Mouse (Mus musculus): ENCODE data around the gene Thap4.

The Thap4 gene

GRCm38 (mm10) chr1:93746179-93746578 lies 8.5 kb downstream of the Thap4 start:
- no peak for ATAC-seq (ENCODE audit: low TSS enrichment)

- no peak for ATAC-seq (ENCODE audit: low TSS enrichment)
Observed at GRCm38 (mm10) chr1:93742910-93743309, 11.8 kb downstream of the Thap4 start.

GRCm38 (mm10) chr1:93741987-93742386 lies 12.7 kb downstream of the Thap4 start:
- ATAC-seq (ENCODE audit: low TSS enrichment): no peak

GRCm38 (mm10) chr1:93740671-93741070 lies 14.0 kb downstream of the Thap4 start:
- no peak for ATAC-seq (ENCODE audit: low TSS enrichment)

GRCm38 (mm10) chr1:93737711-93738110 lies 17.0 kb downstream of the Thap4 start:
- no peak for ATAC-seq (ENCODE audit: low TSS enrichment)

GRCm38 (mm10) chr1:93735859-93736258 lies 18.8 kb downstream of the Thap4 start:
- ATAC-seq (ENCODE audit: low TSS enrichment): no peak

- ATAC-seq (ENCODE audit: low TSS enrichment): peak; percentile 83
Observed at GRCm38 (mm10) chr1:93731880-93732281, 22.8 kb downstream of the Thap4 start.

- no peak for ATAC-seq (ENCODE audit: low TSS enrichment)
Observed at GRCm38 (mm10) chr1:93731103-93731502, 23.6 kb downstream of the Thap4 start.

GRCm38 (mm10) chr1:93726974-93727373 lies 27.7 kb downstream of the Thap4 start:
- peak; percentile 80 for ATAC-seq (ENCODE audit: low TSS enrichment)

- ATAC-seq (ENCODE audit: low TSS enrichment): 0 out of 2 replicates have a peak, but pooled peaks have one; percentile 10
Observed at GRCm38 (mm10) chr1:93726116-93726515, 28.5 kb downstream of the Thap4 start.

- ATAC-seq (ENCODE audit: low TSS enrichment): peak; percentile 31
Observed at GRCm38 (mm10) chr1:93725665-93726064, 29.0 kb downstream of the Thap4 start.

- ATAC-seq (ENCODE audit: low TSS enrichment): no peak
Observed at GRCm38 (mm10) chr1:93724623-93725022, 30.0 kb downstream of the Thap4 start.

GRCm38 (mm10) chr1:93721557-93721956 lies 33.1 kb downstream of the Thap4 start:
- ATAC-seq (ENCODE audit: low TSS enrichment): no peak

GRCm38 (mm10) chr1:93716166-93716565 lies 38.5 kb downstream of the Thap4 start:
- no peak for ATAC-seq (ENCODE audit: low TSS enrichment)

GRCm38 (mm10) chr1:93705389-93705788 lies 49.3 kb downstream of the Thap4 start:
- ATAC-seq (ENCODE audit: low TSS enrichment): no peak

- ATAC-seq (ENCODE audit: low TSS enrichment): no peak
Observed at GRCm38 (mm10) chr1:93704341-93704740, 50.3 kb downstream of the Thap4 start.

GRCm38 (mm10) chr1:93703472-93704048 lies 51.1 kb downstream of the Thap4 start:
- no peak for ATAC-seq (ENCODE audit: low TSS enrichment)

- ATAC-seq (ENCODE audit: low TSS enrichment): no peak
Observed at GRCm38 (mm10) chr1:93702106-93702505, 52.6 kb downstream of the Thap4 start.

- peak; percentile 88 for ATAC-seq (ENCODE audit: low TSS enrichment)
Observed at GRCm38 (mm10) chr1:93699159-93699558, 55.5 kb downstream of the Thap4 start.

GRCm38 (mm10) chr1:93697317-93697716 lies 57.3 kb downstream of the Thap4 start:
- no peak for ATAC-seq (ENCODE audit: low TSS enrichment)

- ATAC-seq (ENCODE audit: low TSS enrichment): no peak
Observed at GRCm38 (mm10) chr1:93694966-93695365, 59.7 kb downstream of the Thap4 start.

GRCm38 (mm10) chr1:93693943-93694342 lies 60.7 kb downstream of the Thap4 start:
- ATAC-seq (ENCODE audit: low TSS enrichment): no peak

- no peak for ATAC-seq (ENCODE audit: low TSS enrichment)
Observed at GRCm38 (mm10) chr1:93693502-93693901, 61.2 kb downstream of the Thap4 start.

GRCm38 (mm10) chr1:93692773-93693172 lies 61.9 kb downstream of the Thap4 start:
- no peak for ATAC-seq (ENCODE audit: low TSS enrichment)

All from frontal cortex, adult (tissue).